Mouse (Mus musculus) CH12.LX (cell line): ENCODE results near the gene Ddx6. TPM values are rescaled to one million over a fixed set of nuclear protein-coding genes. Genes with fewer than 3 reads are reported as not detected.

Experiments
- DNase-seq: peaks from one replicate; pipeline ENCODE4 v3.0.0-alpha.2; 2013; ENCODE audit errors: extremely low read depth
- H3K27ac ChIP-seq: 2 replicates; pipeline ENCODE4 v1.5.1; 2012; ENCODE audit warnings: low read depth, mild to moderate bottlenecking, control low read depth, moderate library complexity; ENCODE audit not compliant: insufficient read depth
- H3K27me3 ChIP-seq: replicated peaks from 2 replicates; pipeline ENCODE3; 2012; ENCODE audit warnings: inconsistent platforms
- H3K36me3 ChIP-seq, 2 experiments: replicated peaks in 1 of 2; 2 replicates each; pipeline versions ENCODE3 to v1.6.1; 2012; ENCODE audit warnings: inconsistent platforms in 1 of 2, low read length in 1 of 2, mild to moderate bottlenecking in 1 of 2, mixed read lengths in 1 of 2, moderate library complexity in 1 of 2; ENCODE audit not compliant: control insufficient read depth in 1 of 2, insufficient read depth in 1 of 2
- H3K4me1 ChIP-seq, 2 experiments: 2 replicates each; pipeline ENCODE4 v1.6.1; 2012; ENCODE audit warnings: inconsistent platforms in 1 of 2, moderate library complexity in 1 of 2; ENCODE audit not compliant: insufficient read depth in 2 of 2, control insufficient read depth in 1 of 2
- H3K4me2 ChIP-seq: 2 replicates; pipeline ENCODE4 v1.6.1; 2012; ENCODE audit warnings: low read depth, mild to moderate bottlenecking, control low read depth; ENCODE audit not compliant: poor library complexity, insufficient read depth, severe bottlenecking
- H3K4me3 ChIP-seq, 3 experiments: fragments of 150-350 bp in 1 of 3; sonication (generic) in 1 of 3; replicated peaks in 1 of 3; 2 replicates each; pipeline versions ENCODE3 to v1.5.1; 2011 to 2012; ENCODE audit warnings: low read depth in 2 of 3, low read length in 2 of 3, mild to moderate bottlenecking in 2 of 3, moderate library complexity in 2 of 3, control low read depth in 1 of 3, improper control_type of control experiment in 1 of 3, inconsistent platforms in 1 of 3, mixed read lengths in 1 of 3; ENCODE audit not compliant: poor library complexity in 1 of 3
- H3K79me2 ChIP-seq: replicated peaks from 2 replicates; pipeline ENCODE4 v1.6.1; 2012; ENCODE audit warnings: mild to moderate bottlenecking, moderate library complexity; ENCODE audit not compliant: control insufficient read depth, poor library complexity, insufficient read depth, severe bottlenecking; ENCODE audit errors: extremely low read depth
- H3K9ac ChIP-seq: 2 replicates; pipeline ENCODE4 v1.6.1; 2012; ENCODE audit warnings: low read depth, mild to moderate bottlenecking, control low read depth, moderate library complexity; ENCODE audit not compliant: insufficient read depth
- H3K9me3 ChIP-seq: replicated peaks from 2 replicates; pipeline ENCODE3; 2012; ENCODE audit warnings: low read length, inconsistent platforms, mixed read lengths
- BHLHE40 ChIP-seq: IDR thresholded peaks from 2 replicates; pipeline ENCODE4 v1.6.1; 2011; ENCODE audit warnings: mild to moderate bottlenecking, low read depth, low read length, improper control_type of control experiment
- CHD1 ChIP-seq: IDR thresholded peaks from 2 replicates; pipeline ENCODE4 v1.6.1; 2012; ENCODE audit warnings: low read depth, low read length, improper control_type of control experiment, inconsistent platforms
- CTCF ChIP-seq, 2 experiments: IDR thresholded peaks in 1 of 2; conservative IDR thresholded peaks in 1 of 2; 2 replicates each; pipeline ENCODE4 v1.5.1; 2011 to 2012; ENCODE audit warnings: low read depth in 2 of 2, low read length in 2 of 2, improper control_type of control experiment in 1 of 2, inconsistent platforms in 1 of 2, mild to moderate bottlenecking in 1 of 2, moderate library complexity in 1 of 2
- E2F4 ChIP-seq: IDR thresholded peaks from 2 replicates; pipeline ENCODE4 v1.6.1; 2011; ENCODE audit warnings: low read depth, low read length, improper control_type of control experiment; ENCODE audit not compliant: insufficient replicate concordance
- ETS1 ChIP-seq: conservative IDR thresholded peaks from 2 replicates; pipeline ENCODE4 v1.6.1; 2012; ENCODE audit warnings: low read depth, mild to moderate bottlenecking, inconsistent platforms, low read length, improper control_type of control experiment, moderate library complexity
- IRF4 ChIP-seq: IDR thresholded peaks from 2 replicates; pipeline ENCODE4 v1.6.1; 2014; ENCODE audit warnings: low read depth, mild to moderate bottlenecking, inconsistent platforms, low read length, improper control_type of control experiment
- JUND ChIP-seq: conservative IDR thresholded peaks from 2 replicates; pipeline ENCODE4 v1.6.1; 2011; ENCODE audit warnings: low read depth, low read length, improper control_type of control experiment
- MAFK ChIP-seq: IDR thresholded peaks from 2 replicates; pipeline ENCODE4 v1.6.1; 2011; ENCODE audit warnings: low read length, improper control_type of control experiment; ENCODE audit not compliant: insufficient replicate concordance
- MAZ ChIP-seq: IDR thresholded peaks from 2 replicates; pipeline ENCODE4 v1.6.1; 2012; ENCODE audit warnings: low read depth, mild to moderate bottlenecking, inconsistent platforms, low read length, improper control_type of control experiment, moderate library complexity
- MEF2A ChIP-seq: IDR thresholded peaks from 2 replicates; pipeline ENCODE4 v1.6.1; 2014; ENCODE audit warnings: low read depth, mild to moderate bottlenecking, inconsistent platforms, low read length, improper control_type of control experiment, borderline replicate concordance
- MYC ChIP-seq: IDR thresholded peaks from 2 replicates; pipeline ENCODE4 v1.6.1; 2011; ENCODE audit warnings: low read depth, mild to moderate bottlenecking, improper control_type of control experiment, low read length
- NELFE ChIP-seq: IDR thresholded peaks from 2 replicates; pipeline ENCODE4 v1.6.1; 2011; ENCODE audit warnings: low read depth, low read length, improper control_type of control experiment
- RAD21 ChIP-seq: IDR thresholded peaks from 2 replicates; pipeline ENCODE4 v1.6.1; 2011; ENCODE audit warnings: low read depth, mild to moderate bottlenecking, low read length, improper control_type of control experiment, moderate library complexity
- RCOR1 ChIP-seq: conservative IDR thresholded peaks from 2 replicates; pipeline ENCODE4 v1.6.1; 2012; ENCODE audit warnings: low read depth, mild to moderate bottlenecking, inconsistent platforms, low read length, improper control_type of control experiment
- SMC3 ChIP-seq: IDR thresholded peaks from 2 replicates; pipeline ENCODE4 v1.6.1; 2011; ENCODE audit warnings: low read depth, low read length, improper control_type of control experiment
- USF1 ChIP-seq: IDR thresholded peaks from 2 replicates; pipeline ENCODE4 v1.6.1; 2014; ENCODE audit warnings: low read depth, mild to moderate bottlenecking, inconsistent platforms, low read length, improper control_type of control experiment
- USF2 ChIP-seq: conservative IDR thresholded peaks from 2 replicates; pipeline ENCODE4 v1.6.1; 2011; ENCODE audit warnings: low read depth, low read length, improper control_type of control experiment
- ZC3H11A ChIP-seq: IDR thresholded peaks from 2 replicates; pipeline ENCODE4 v1.6.1; 2012; ENCODE audit warnings: low read depth, mild to moderate bottlenecking, inconsistent platforms, low read length, improper control_type of control experiment
- ZMIZ1 ChIP-seq: IDR thresholded peaks from 2 replicates; pipeline ENCODE4 v1.6.1; 2012; ENCODE audit warnings: low read depth, mild to moderate bottlenecking, inconsistent platforms, low read length, improper control_type of control experiment
- ZNF384 ChIP-seq: IDR thresholded peaks from 2 replicates; pipeline ENCODE4 v1.6.1; 2012; ENCODE audit warnings: low read depth, low read length, improper control_type of control experiment, inconsistent platforms
- dilution Hi-C: fragments of 300-500 bp; cut with MboI; formaldehyde crosslinking; loops from 2 replicates; pipeline ENCODE4 v1.14.3; 2020; ENCODE audit warnings: low sequenced_read_pairs; ENCODE audit not compliant: extremely low pct_unique_long_range_greater_than_20kb, extremely low pct_ligation_motif_present
- in situ Hi-C: fragments of 300-500 bp; cut with MboI; formaldehyde crosslinking; loops from 3 replicates; pipeline ENCODE4 v1.14.3; 2019; ENCODE audit warnings: low sequenced_read_pairs, low pct_ligation_motif_present, low pct_unique_long_range_greater_than_20kb, mixed read lengths
- polyA plus RNA-seq: library from polyadenylated mRNA; unstranded; fragments of >175 nt; gene quantifications from 2 replicates; pipeline ENCODE4 v1.2.1, GENCODE M21; 2012; ENCODE audit warnings: low read depth; ENCODE audit not compliant: insufficient read length
- total RNA-seq, 2 experiments: library from RNA; depleted of rRNA; stranded (reverse); fragments of 300-350 nt in 1 of 2; fragments of >200 nt in 1 of 2; gene quantifications; 2 replicates each; pipeline ENCODE4 v1.2.3; 2012 to 2014

The Ddx6 gene
- total and polyA plus RNA-seq, 3 experiments: 41.5 to 81.2 (median 71.4) TPM

DNA sequence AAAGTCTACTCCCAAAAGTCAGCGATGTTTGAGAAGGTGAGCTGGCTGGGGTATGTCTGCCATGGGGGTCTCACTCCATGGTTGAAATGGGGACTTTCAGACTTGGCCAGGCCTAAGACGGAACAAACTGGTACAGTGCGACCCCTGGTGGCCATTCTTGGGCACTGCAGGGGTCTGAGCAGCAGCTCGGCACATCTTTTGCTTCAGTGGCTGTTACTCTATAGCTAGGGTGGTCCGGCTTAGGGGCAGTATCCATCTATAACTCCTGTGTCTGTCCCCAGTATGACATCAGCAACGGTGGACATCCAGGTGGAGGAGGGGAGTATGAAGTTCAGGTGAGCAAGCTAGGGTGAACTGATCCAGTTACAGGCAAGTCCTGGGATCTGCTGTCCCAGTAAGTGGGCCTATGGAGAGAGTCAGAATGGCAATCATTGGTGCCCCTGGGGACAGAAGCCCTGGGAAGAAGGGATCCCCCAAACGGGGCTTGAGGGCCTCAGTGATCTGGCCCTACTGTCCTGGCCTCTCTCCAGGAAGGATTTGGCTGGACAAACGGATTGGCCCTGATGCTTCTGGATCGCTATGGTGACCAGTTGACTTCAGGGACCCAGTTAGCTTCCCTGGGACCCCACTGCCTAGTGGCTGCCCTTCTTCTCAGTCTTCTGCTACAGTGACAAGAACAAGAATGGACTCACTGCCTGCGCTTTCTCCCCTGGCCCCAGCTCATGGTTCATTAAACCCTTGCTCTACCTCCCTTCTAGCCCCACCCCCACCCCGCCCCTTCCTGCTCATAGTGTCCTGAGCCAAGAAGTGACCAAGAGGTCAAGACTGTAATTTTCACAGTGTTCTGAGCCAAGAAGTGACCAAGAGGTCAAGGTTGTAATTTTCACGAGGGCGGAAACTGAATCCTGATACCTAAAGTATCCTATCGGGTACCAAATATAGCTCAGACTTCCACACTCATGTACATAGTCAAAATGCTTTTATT is 80.9 kb downstream of the Ddx6 start:
- no peak overlapping the region for H3K27ac ChIP-seq
- no peak overlapping the region for H3K9ac ChIP-seq
- TF ChIP-seq MYC (no peak), BHLHE40 (no peak), E2F4 (no peak), IRF4 (no peak), MEF2A (peak; percentile 44; the same call in 1 of the 2 replicates), USF1 (no peak), ETS1 (no peak), ZMIZ1 (no peak), CTCF (conservative IDR thresholded peaks at IDR 0.05 in 1 of 2, IDR thresholded peaks at IDR 0.05 in 1 of 2; ENCODE audit: low read depth in 2 of 2, low read length in 2 of 2) (peak; percentile 95 to 97), ZC3H11A (peak; percentile 74), RAD21 (peak; percentile 73), RCOR1 (no peak), CHD1 (no peak), USF2 (no peak), SMC3 (peak; percentile 96), ZNF384 (peak; percentile 42; the same call in 1 of the 2 replicates), MAZ (no peak), JUND (no peak), NELFE (peak; percentile 49; the same call in 1 of the 2 replicates)
- no peak overlapping the region for H3K4me3 ChIP-seq
- H3K9me3 ChIP-seq: no peaks in the 10 kb centered on the region
- in situ Hi-C loops (no loop called here), dilution Hi-C loops (no loop called here)
- peaks cover 9% of the 10 kb centered on the region for H3K27me3 ChIP-seq
- H3K36me3 ChIP-seq: peaks cover 9 to 35% of the 10 kb centered on the region in 2 experiments
- H3K4me2 ChIP-seq: no peak overlapping the region
- H3K79me2 ChIP-seq: no peaks in the 10 kb centered on the region
- peak; percentile 55 for DNase-seq
- peaks cover 3 to 15% of the 10 kb centered on the region in 2 experiments for H3K4me1 ChIP-seq

DNA sequence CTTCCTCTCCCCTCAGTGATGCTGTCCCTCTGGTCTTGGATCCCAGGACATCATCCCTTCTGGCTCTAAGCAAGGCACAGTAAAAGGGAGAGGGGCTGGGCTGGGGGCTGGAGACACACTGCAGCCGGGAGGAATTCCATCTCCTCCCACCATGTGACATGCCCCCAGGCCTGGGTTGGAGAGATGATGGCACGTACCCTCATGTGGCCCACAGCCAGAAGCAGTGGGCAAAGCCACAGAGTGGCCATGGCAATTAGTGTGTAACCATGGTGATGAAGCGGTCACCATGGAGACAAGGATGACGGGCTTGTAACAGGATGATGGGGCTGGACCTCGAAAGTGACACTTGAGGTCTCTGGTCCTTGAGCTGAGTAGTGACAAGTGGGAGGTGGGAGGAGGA is 81.9 kb downstream of the Ddx6 start:
- Histone ChIP-seq H3K27ac (no peak overlapping the region), H3K9me3 (no peaks in the 10 kb centered on the region), H3K27me3 (peaks cover 4% of the 10 kb centered on the region), H3K4me3 (no peak overlapping the region), H3K9ac (no peak overlapping the region), H3K36me3 (peaks cover 9 to 39% of the 10 kb centered on the region in 2 experiments), H3K4me1 (peaks cover 11 to 25% of the 10 kb centered on the region in 2 experiments), H3K4me2 (no peak overlapping the region), H3K79me2 (no peaks in the 10 kb centered on the region)
- in situ Hi-C loops (no loop called here), dilution Hi-C loops (no loop called here)
- TF ChIP-seq MAFK (no peak), IRF4 (no peak), ZNF384 (no peak), CHD1 (no peak)
- no peak for DNase-seq
